Mouse (Mus musculus) liver, adult 2 months (tissue): Measurements from ENCODE around the gene Bank1. TPM values are rescaled to one million over a fixed set of nuclear protein-coding genes. Genes with fewer than 3 reads are reported as not detected.

Source experiments
- DNase-seq: peaks from one replicate; pipeline ENCODE4 v3.0.0-alpha.2; 2011; ENCODE audit warnings: low read depth, low spot score; ENCODE audit errors: extremely low read depth
- H3K27ac ChIP-seq: fragments of 200-500 bp; replicated peaks from 2 replicates; pipeline ENCODE4 v1.5.1; 2012; ENCODE audit warnings: low read depth, mild to moderate bottlenecking, control low read depth, inconsistent platforms, low read length; ENCODE audit not compliant: insufficient read depth
- H3K27me3 ChIP-seq: fragments of 200-500 bp; 2 replicates; pipeline ENCODE4 v1.6.1; 2012; ENCODE audit warnings: mild to moderate bottlenecking, moderate library complexity, low read length, inconsistent platforms; ENCODE audit not compliant: control insufficient read depth, insufficient read depth
- H3K36me3 ChIP-seq: fragments of 200-500 bp; 2 replicates; pipeline ENCODE4 v1.6.1; 2012; ENCODE audit warnings: low read length, inconsistent platforms; ENCODE audit not compliant: control insufficient read depth, insufficient read depth
- H3K4me1 ChIP-seq: fragments of 200-500 bp; 2 replicates; pipeline ENCODE4 v1.6.1; 2011; ENCODE audit warnings: low read length; ENCODE audit not compliant: control insufficient read depth, insufficient read depth
- H3K4me3 ChIP-seq: fragments of 200-500 bp; 2 replicates; pipeline ENCODE4 v1.5.1; 2011; ENCODE audit warnings: low read depth, mild to moderate bottlenecking, control low read depth, low read length, moderate library complexity; ENCODE audit not compliant: insufficient read depth
- H3K79me2 ChIP-seq: fragments of 200-500 bp; 2 replicates; pipeline ENCODE4 v1.6.1; 2012; ENCODE audit warnings: inconsistent platforms, mild to moderate bottlenecking, low read length, moderate library complexity; ENCODE audit not compliant: control insufficient read depth, insufficient read depth
- H3K9ac ChIP-seq: fragments of 200-500 bp; 2 replicates; pipeline ENCODE4 v1.6.1; 2012; ENCODE audit warnings: low read depth, mild to moderate bottlenecking, control low read depth, inconsistent platforms, low read length
- CTCF ChIP-seq: fragments of 200-500 bp; IDR thresholded peaks from 2 replicates; pipeline ENCODE4 v1.5.1; 2011; ENCODE audit warnings: low read depth, low read length, control low read depth
- POLR2A ChIP-seq: fragments of 200-500 bp; IDR thresholded peaks from 2 replicates; pipeline ENCODE4 v1.6.1; 2011; ENCODE audit warnings: low read length, control low read depth; ENCODE audit not compliant: insufficient read depth; ENCODE audit errors: extremely low read depth
- WGBS: fragments of 180-500 bp; shearing (Covaris S2); methylation state at CpG from one replicate; pipeline ENCODE4 v1.1.7; 2018; 5-methylcytosine and 5-hydroxymethylcytosine counted together
- polyA plus RNA-seq: library from polyadenylated mRNA; depleted of rRNA; stranded (reverse); fragments of >200 nt; gene quantifications from 2 replicates; pipeline ENCODE4 v1.2.3, GENCODE M21; 2012
- total RNA-seq: library from RNA; depleted of rRNA; stranded (reverse); fragments of >200 nt; gene quantifications from 2 replicates; pipeline ENCODE4 v1.2.3, GENCODE M21; 2014

Bank1 gene
- total and polyA plus RNA-seq, 2 experiments = 0.49 to 3.2 TPM

- H3K27ac ChIP-seq = no peak overlapping the region
- no peak overlapping the region for H3K4me3 ChIP-seq
- 0 out of 2 replicates have a peak, but pooled peaks cover 2% of the 10 kb centered on the region for H3K27me3 ChIP-seq
- no peak overlapping the region for H3K9ac ChIP-seq
- no peak for DNase-seq
- no peak for TF ChIP-seq POLR2A
- no peak for TF ChIP-seq CTCF
- no peaks in the 10 kb centered on the region for H3K79me2 ChIP-seq
- WGBS = 82% methylated on average over 7 of the region's 7 CpGs
- H3K4me1 ChIP-seq = no peaks in the 10 kb centered on the region; the same call in 1 of the 2 replicates
- H3K36me3 ChIP-seq = no peaks in the 10 kb centered on the region
These were observed 160.5 kb downstream of the Bank1 start for GRCm38 (mm10) chr3:136165167-136166032.

GRCm38 (mm10) chr3:136158059-136158458, 167.8 kb downstream of the Bank1 start:
- H3K9ac ChIP-seq = no peak overlapping the region
- no peak for DNase-seq
- no peak overlapping the region for H3K27ac ChIP-seq
- no peaks in the 10 kb centered on the region for H3K36me3 ChIP-seq
- H3K4me3 ChIP-seq = no peak overlapping the region
- WGBS = 82% methylated on average over 2 of the region's 2 CpGs
- no peaks in the 10 kb centered on the region for H3K27me3 ChIP-seq
- H3K4me1 ChIP-seq = no peaks in the 10 kb centered on the region
- no peaks in the 10 kb centered on the region for H3K79me2 ChIP-seq
- no peak for TF ChIP-seq CTCF
- no peak for TF ChIP-seq POLR2A

DNA sequence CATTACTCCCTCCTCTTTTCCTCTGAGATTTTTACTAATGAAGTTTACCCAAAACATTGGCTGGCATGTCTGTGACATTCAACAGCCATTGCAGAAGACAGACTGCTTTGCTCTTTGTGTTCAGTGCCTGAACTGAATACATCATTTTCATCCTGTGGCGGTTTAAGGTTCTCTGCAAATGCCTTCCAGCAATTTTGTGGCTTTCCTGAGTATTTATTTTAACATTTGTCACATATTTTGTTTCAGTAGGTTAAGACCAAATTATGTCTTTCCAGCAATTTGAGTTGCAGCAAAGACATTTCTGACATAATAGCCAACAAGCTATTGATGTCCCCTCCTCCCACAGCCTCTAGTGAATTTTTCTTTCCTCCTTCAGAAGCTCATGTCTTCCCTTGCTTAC, 170.3 kb downstream of the Bank1 start:
- Histone ChIP-seq H3K9ac (no peak overlapping the region), H3K27me3 (no peaks in the 10 kb centered on the region), H3K4me1 (no peaks in the 10 kb centered on the region), H3K36me3 (no peaks in the 10 kb centered on the region), H3K4me3 (no peak overlapping the region), H3K79me2 (no peaks in the 10 kb centered on the region), H3K27ac (no peak overlapping the region)
- TF ChIP-seq CTCF (no peak), POLR2A (no peak)
- no peak for DNase-seq
- WGBS = 80% methylated on average over 1 of the region's 1 CpGs

GRCm38 (mm10) chr3:136150886-136151285, 175.0 kb downstream of the Bank1 start:
- no peak for TF ChIP-seq POLR2A
- no peak for TF ChIP-seq CTCF
- Histone ChIP-seq H3K9ac (no peak overlapping the region), H3K4me3 (no peak overlapping the region), H3K27ac (no peak overlapping the region), H3K79me2 (no peaks in the 10 kb centered on the region), H3K4me1 (no peaks in the 10 kb centered on the region), H3K27me3 (no peaks in the 10 kb centered on the region), H3K36me3 (no peaks in the 10 kb centered on the region)
- WGBS = 81% methylated on average over 3 of the region's 3 CpGs
- no peak for DNase-seq

DNA sequence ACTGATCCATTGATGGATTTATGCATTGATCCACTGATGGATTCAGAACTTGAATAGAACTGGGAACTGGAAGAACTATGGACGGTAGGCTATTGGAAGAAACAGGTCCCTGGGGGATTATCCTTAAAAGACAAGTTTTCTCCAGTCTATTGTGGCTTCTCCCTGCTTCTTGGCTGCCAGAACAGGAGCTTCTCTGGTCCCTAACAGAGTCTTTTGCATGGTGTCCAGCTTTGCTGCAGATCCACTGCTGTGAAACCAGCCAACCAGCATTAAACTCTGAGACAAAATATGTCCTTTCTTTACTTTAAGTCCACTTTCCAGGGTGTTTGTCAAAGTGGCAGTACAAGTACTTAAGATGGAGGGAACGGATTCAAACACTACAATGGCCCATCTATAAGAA, 178.7 kb downstream of the Bank1 start:
- no peaks in the 10 kb centered on the region for H3K27me3 ChIP-seq
- WGBS = 85% methylated on average over 2 of the region's 2 CpGs
- no peaks in the 10 kb centered on the region for H3K79me2 ChIP-seq
- TF ChIP-seq CTCF (no peak), POLR2A (no peak)
- H3K9ac ChIP-seq = no peak overlapping the region
- no peak overlapping the region for H3K27ac ChIP-seq
- no peak for DNase-seq
- H3K4me3 ChIP-seq = no peak overlapping the region
- no peaks in the 10 kb centered on the region for H3K4me1 ChIP-seq
- no peaks in the 10 kb centered on the region for H3K36me3 ChIP-seq

GRCm38 (mm10) chr3:136132013-136132412, 193.9 kb downstream of the Bank1 start:
- no peak for TF ChIP-seq CTCF
- no peak for TF ChIP-seq POLR2A
- WGBS = 74% methylated on average over 3 of the region's 3 CpGs
- no peaks in the 10 kb centered on the region for H3K36me3 ChIP-seq
- H3K27me3 ChIP-seq = no peaks in the 10 kb centered on the region
- no peak overlapping the region for H3K27ac ChIP-seq
- H3K4me3 ChIP-seq = no peak overlapping the region
- DNase-seq = no peak
- H3K79me2 ChIP-seq = no peaks in the 10 kb centered on the region
- no peak overlapping the region for H3K9ac ChIP-seq
- no peaks in the 10 kb centered on the region for H3K4me1 ChIP-seq
